Mouse (Mus musculus) hindbrain, embryonic 11.5 days (tissue): ENCODE measurements at regions not wholly inside any gene's neighbourhood (a gene's known extent, or its start where the extent isn't known, plus 50 kb on each side); places are given as distances from the start of the nearest gene placed in this dataset.

Experiments
- ATAC-seq: fragments of 200-750 bp; cut with Nextera tagmentation; 2 replicates; pipeline ENCODE4 v1.8.0; 2017; ENCODE audit warnings: mild to moderate bottlenecking, moderate TSS enrichment, moderate library complexity; ENCODE audit not compliant: low FRiP score
- DNase-seq: peaks from one replicate; pipeline ENCODE4 v3.0.0-alpha.2; 2015; ENCODE audit warnings: low spot score
- H3K27ac ChIP-seq: fragments of 300-500 bp; sonication (generic); 2 replicates; pipeline ENCODE4 v1.5.1; 2014; ENCODE audit warnings: mild to moderate bottlenecking, low read depth, low read length
- H3K27me3 ChIP-seq: fragments of 300-500 bp; sonication (generic); 2 replicates; pipeline ENCODE4 v1.6.1; 2014; ENCODE audit warnings: mild to moderate bottlenecking, low read length, moderate library complexity, mixed read lengths; ENCODE audit not compliant: control insufficient read depth, insufficient read depth
- H3K36me3 ChIP-seq: fragments of 300-500 bp; sonication (generic); 2 replicates; pipeline ENCODE4 v1.6.1; 2014; ENCODE audit warnings: mild to moderate bottlenecking, low read length, moderate library complexity, mixed read lengths; ENCODE audit not compliant: control insufficient read depth, insufficient read depth
- H3K4me1 ChIP-seq: fragments of 300-500 bp; sonication (generic); replicated peaks from 2 replicates; pipeline ENCODE4 v1.6.1; 2014; ENCODE audit warnings: low read length, mixed read lengths; ENCODE audit not compliant: control insufficient read depth, insufficient read depth
- H3K4me2 ChIP-seq: fragments of 300-500 bp; sonication (generic); replicated peaks from 2 replicates; pipeline ENCODE4 v1.6.1; 2014; ENCODE audit warnings: mild to moderate bottlenecking, low read depth, low read length
- H3K4me3 ChIP-seq: fragments of 300-500 bp; sonication (generic); 2 replicates; pipeline ENCODE4 v1.5.1; 2014; ENCODE audit warnings: low read depth, low read length
- H3K9ac ChIP-seq: fragments of 300-500 bp; sonication (generic); 2 replicates; pipeline ENCODE4 v1.6.1; 2014; ENCODE audit warnings: low read depth, low read length
- H3K9me3 ChIP-seq: fragments of 300-500 bp; sonication (generic); 2 replicates; pipeline ENCODE4 v1.6.1; 2016; ENCODE audit warnings: low read length; ENCODE audit not compliant: control insufficient read depth

GRCm38 (mm10) chrX:76680890-76681289, 78.2 kb upstream of the Cldn34d start:
- Histone ChIP-seq H3K9me3 (no peaks in the 10 kb centered on the region), H3K4me3 (no peak overlapping the region), H3K4me2 (no peak overlapping the region), H3K4me1 (no peaks in the 10 kb centered on the region), H3K36me3 (no peaks in the 10 kb centered on the region), H3K9ac (no peak overlapping the region), H3K27me3 (no peaks in the 10 kb centered on the region), H3K27ac (no peak overlapping the region)
- DNase-seq (peak; percentile 29), ATAC-seq (no peak)
